15 mouse cellular contexts compared by ENCODE assay signal in genomic region chr17:63303862-63304261, GRCm38 (mm10).
A peak's percentile ranks its signal among the peaks of the same experiment; 100 is the strongest.
DNase-seq lines count a peak whose midpoint lies in the region; ATAC-seq lines count a peak whose summit lies in the region.
"Had no signal": no experiment of that assay in that cellular context is flagged by ENCODE, and none has a peak within 500 bp of the region (broad histone marks: within the 10 kb centered on the region; RNA-seq: fewer than 3 reads in every experiment).

No protein-coding gene starts in this region.

- H3K27me3 ChIP-seq in liver, embryonic 16.5 days (ENCODE audit: control insufficient read depth, insufficient read depth, low read depth, low read length), result no peaks in the 10 kb centered on the region
- H3K27me3 ChIP-seq in forebrain, embryonic 14.5 days (replicated peaks; ENCODE audit: control insufficient read depth, insufficient read depth, low read length), result no peaks in the 10 kb centered on the region
- H3K27me3 ChIP-seq: hindbrain, embryonic 13.5 days; lung, embryonic 15.5 days had no signal

- intact Hi-C loops in gastrocnemius, postnatal 36 days (cut with DNase I), result no loop called here
- intact Hi-C loops in left cerebral cortex, postnatal 4 days (cut with DNase I), result no loop called here

- no peak overlapping the region for H3K27ac ChIP-seq in liver, embryonic 16.5 days (ENCODE audit: low read length)
- no peak overlapping the region for H3K27ac ChIP-seq in forebrain, embryonic 14.5 days (ENCODE audit: low read depth, low read length)
- H3K27ac ChIP-seq: hindbrain, embryonic 13.5 days; lung, embryonic 15.5 days had no signal

- no peaks in the 10 kb centered on the region; the same call in 1 of the 2 replicates for H3K4me1 ChIP-seq in liver, embryonic 16.5 days (ENCODE audit: control insufficient read depth, low read depth, low read length)
- H3K4me1 ChIP-seq in forebrain, embryonic 14.5 days (ENCODE audit: control insufficient read depth, insufficient read depth, low read length), result peaks cover 6% of the 10 kb centered on the region

- no peak overlapping the region for H3K9ac ChIP-seq in liver, embryonic 16.5 days (ENCODE audit: low read depth, low read length)
- no peak overlapping the region for H3K9ac ChIP-seq in forebrain, embryonic 14.5 days (ENCODE audit: low read length)
- H3K9ac ChIP-seq: hindbrain, embryonic 13.5 days; lung, embryonic 15.5 days had no signal

- DNase-seq in gastrocnemius, postnatal 25 days, result peak; percentile 61
- no peak for DNase-seq in gastrocnemius, postnatal 36 days
- no peak for DNase-seq in liver
- DNase-seq in cerebellum, adult 11-12 months, result peak; percentile 83
- peak; percentile 23 for DNase-seq in left cerebral cortex, postnatal 4 days
- DNase-seq in forebrain, embryonic 14.5 days (ENCODE audit: low spot score), result no peak
- no peak for DNase-seq in natural killer cell, adult 2 months (ENCODE audit: low spot score in 2 of 2)
- DNase-seq: kidney, adult 2 months; thymus, adult 18-20 months had no signal

- no peaks in the 10 kb centered on the region for H3K9me3 ChIP-seq in liver, embryonic 16.5 days (replicated peaks; ENCODE audit: control insufficient read depth, low read length)
- H3K9me3 ChIP-seq in forebrain, embryonic 14.5 days (replicated peaks; ENCODE audit: control insufficient read depth, low read length), result no peaks in the 10 kb centered on the region
- H3K9me3 ChIP-seq: G1E; hindbrain, embryonic 13.5 days; lung, embryonic 15.5 days had no signal

- no peak overlapping the region for H3K4me3 ChIP-seq in liver, embryonic 16.5 days (ENCODE audit: low read depth, low read length)
- no peak overlapping the region for H3K4me3 ChIP-seq in forebrain, embryonic 14.5 days (ENCODE audit: low read depth, low read length)
- H3K4me3 ChIP-seq: erythroblast, embryonic 14.5 days; hindbrain, embryonic 13.5 days; lung, embryonic 15.5 days had no signal

- H3K36me3 ChIP-seq in liver, embryonic 16.5 days (ENCODE audit: control insufficient read depth, insufficient read depth), result no peaks in the 10 kb centered on the region
- H3K36me3 ChIP-seq in forebrain, embryonic 14.5 days (ENCODE audit: control insufficient read depth, insufficient read depth, low read length), result no peaks in the 10 kb centered on the region
- H3K36me3 ChIP-seq: hindbrain, embryonic 13.5 days; lung, embryonic 15.5 days had no signal

- WGBS in liver, embryonic 16.5 days (ENCODE audit: insufficient replicate concordance), result 78% methylated on average over 4 of the region's 4 CpGs
- WGBS in forebrain, embryonic 14.5 days, result 38% methylated on average over 4 of the region's 4 CpGs

- 0 out of 2 replicates have a peak, but pooled peaks have one; percentile 14 for ATAC-seq in liver, embryonic 16.5 days (ENCODE audit: low read depth)
- no peak for ATAC-seq in forebrain, embryonic 14.5 days
- ATAC-seq: midbrain, embryonic 16.5 days had no signal

- H3K4me2 ChIP-seq in liver, embryonic 16.5 days (ENCODE audit: low read depth, low read length), result no peak overlapping the region
- H3K4me2 ChIP-seq in forebrain, embryonic 14.5 days (ENCODE audit: low read length), result no peak overlapping the region
- H3K4me2 ChIP-seq: hindbrain, embryonic 13.5 days; lung, embryonic 15.5 days had no signal

Comparison
In these comparisons a context has a peak if more than half of its experiments do, and no peak if none do; other contexts are left out.
1. DNase-seq: peak in gastrocnemius, postnatal 25 days (single experiment), cerebellum, adult 11-12 months (single experiment) and left cerebral cortex, postnatal 4 days (single experiment); none in gastrocnemius, postnatal 36 days (0 of 2), liver (single experiment), forebrain, embryonic 14.5 days (single experiment) and natural killer cell, adult 2 months (0 of 2).